Mouse (Mus musculus): ENCODE results near the gene Shb.

The Shb gene

DNA sequence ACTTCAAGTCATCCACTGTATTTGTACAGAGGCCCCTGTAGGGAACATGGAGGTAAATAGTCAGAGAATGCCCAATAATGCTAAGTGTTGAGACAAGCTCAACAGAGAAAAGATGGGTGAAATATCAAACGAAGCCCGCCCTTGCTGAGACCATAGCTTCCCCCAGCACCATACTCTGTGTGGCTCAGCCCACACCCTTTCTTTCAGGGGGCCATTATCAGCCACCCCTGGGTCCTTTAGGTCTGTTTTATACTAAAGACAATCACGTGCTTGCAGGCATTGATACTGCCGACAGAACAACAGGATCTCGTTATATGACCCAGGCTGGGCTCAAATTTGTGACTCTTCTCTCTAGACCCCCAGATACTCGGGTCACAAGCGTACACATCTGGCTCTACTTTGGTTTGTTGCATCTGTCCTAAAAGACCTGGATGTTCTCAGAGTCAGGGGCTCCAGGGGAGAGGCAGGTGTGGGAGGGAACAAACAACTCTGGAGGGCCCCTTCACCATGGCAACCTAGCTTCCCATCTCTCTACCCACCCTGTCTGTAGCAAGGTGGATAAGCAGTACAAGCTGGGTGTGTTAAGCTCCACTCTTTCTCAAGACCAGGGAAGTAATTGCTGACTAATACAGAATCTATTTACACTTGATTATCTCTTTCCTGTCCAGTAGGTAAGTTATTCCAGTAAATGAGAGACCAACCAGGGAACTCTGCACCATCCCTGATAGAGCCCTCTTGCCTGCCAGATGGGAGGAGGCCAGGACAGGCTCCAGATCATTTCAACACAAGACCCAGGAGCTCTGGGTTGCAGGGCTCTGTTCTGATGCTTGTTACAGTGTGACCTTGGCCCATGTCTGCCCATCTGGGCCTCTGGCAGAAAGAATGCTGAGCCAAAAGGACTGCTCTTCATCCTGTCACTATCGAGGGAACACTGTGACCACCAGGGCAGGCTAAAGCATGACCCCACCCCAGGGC lies 48.7 kb downstream of the Shb start:
- no peak for DNase-seq (ENCODE audit: low spot score in 2 of 2)

DNA sequence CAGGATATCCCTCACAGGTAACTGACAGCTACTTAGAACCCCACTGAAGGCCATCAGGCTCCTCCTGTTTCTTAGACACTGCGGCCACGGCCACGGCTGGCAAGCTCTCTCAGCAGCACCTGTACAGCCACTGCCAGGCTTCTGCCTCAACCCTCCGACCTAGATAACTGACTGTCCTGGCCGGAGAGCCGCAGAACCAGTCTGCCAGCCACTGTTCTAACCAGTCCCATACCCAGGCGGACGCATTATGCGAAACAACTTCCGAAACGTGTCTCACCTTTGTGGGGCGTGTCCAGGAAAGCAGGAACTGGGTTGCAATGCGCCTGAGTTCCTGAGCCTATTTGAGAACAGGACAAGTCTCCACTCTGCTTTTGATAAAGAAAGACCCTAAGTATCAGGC lies 50.0 kb downstream of the Shb start:
- no peak for DNase-seq (ENCODE audit: low spot score in 2 of 2)

DNA sequence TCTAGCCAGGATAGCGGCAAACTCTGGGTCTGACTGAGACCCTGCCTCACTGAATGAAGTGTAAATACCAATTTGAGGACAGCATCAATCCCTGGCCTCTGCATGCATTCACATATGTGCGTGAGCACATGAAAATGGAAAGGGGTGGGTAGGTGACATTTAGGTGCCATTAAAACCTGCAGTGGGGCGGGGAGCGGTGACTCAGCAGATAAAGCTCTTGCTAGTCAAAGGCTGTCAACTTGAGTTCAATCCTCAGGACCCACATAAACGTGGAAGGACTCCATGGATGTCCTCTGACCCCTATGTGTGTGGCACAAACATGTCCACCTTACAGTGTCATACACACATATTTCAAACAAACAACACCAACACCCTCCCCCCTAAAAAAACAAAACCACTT lies 50.8 kb downstream of the Shb start:
- DNase-seq (ENCODE audit: low spot score in 2 of 2): no peak

DNA sequence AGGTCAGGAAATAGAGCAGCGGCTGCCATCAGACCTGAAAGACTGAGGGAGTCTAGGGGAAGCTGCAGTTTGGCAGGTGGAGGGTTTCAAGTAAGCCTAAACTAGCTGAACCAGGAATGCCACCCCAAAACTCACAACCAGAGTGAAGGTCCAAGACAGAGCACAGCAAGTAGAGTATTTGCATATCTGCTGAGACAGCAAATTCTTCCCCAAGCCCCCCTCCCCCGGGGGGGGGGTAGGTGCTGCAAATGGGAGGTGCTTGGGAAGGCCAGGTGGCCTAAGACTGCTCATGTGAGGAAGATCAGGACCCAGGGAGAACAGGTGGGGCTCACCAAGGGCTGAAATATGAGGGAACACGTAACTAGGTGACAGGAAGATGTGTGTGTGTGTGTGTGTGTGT lies 51.7 kb downstream of the Shb start:
- DNase-seq (ENCODE audit: low spot score in 2 of 2): no peak

DNA sequence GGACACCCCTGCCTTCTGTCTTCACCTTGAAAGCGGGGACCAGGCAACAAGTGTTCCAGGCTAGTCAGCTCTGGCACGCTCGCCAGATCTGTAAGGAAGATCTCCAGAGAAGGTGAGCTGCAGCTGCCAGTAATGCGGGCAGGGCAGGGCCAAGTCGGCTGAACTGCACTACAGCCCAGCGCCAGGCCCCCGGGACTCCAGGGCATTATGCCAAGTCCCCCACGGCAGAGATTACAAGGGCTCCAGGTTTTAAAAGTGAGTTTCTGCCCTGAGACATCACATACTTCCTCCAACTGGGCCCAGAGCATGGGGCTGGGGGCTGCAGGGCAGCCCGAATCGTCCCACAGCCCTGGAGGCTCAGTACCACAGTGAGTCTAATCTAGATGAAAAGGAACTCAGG lies 52.8 kb downstream of the Shb start:
- no peak for DNase-seq (ENCODE audit: low spot score in 2 of 2)

DNA sequence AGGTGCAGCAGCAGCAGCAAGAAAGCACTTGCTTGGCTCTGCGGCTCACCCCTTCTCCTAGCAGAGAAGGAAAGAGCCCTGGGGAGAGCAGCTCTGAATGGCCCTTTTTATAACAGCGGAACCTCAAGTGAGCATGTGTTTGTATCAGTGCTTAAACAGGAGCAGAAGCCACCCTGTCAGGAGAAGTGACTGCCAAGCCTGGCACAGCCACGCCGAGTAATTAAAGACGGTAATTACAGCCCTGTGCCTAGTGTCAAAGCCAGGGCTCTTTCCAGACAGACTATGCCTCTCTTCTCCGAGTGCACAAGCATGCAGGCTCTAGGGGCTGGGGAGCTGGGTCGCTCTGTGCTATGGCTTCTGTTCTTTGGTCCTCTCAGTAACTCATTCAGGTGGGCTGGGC lies 54.1 kb downstream of the Shb start:
- DNase-seq (ENCODE audit: low spot score in 2 of 2): no peak

DNA sequence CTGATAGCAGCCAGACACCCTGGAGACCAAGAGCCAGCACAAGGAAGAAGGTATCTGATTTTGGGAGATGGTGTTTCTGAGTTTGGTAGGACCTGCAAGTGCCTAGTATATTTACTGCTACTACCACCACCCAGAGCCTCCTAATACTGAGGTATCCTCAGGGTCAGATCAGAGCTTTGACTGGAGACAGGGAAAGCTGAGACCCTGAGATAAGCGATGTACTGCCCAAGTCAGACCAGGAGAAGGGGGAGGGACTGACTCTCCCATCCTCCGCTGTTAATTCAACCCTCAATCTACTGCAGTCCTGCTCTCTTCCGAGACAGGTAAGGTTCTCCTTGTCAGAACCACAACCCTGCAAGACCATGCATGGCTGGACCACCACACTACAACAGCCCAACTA lies 55.2 kb downstream of the Shb start:
- no peak for DNase-seq (ENCODE audit: low spot score in 2 of 2)

DNA sequence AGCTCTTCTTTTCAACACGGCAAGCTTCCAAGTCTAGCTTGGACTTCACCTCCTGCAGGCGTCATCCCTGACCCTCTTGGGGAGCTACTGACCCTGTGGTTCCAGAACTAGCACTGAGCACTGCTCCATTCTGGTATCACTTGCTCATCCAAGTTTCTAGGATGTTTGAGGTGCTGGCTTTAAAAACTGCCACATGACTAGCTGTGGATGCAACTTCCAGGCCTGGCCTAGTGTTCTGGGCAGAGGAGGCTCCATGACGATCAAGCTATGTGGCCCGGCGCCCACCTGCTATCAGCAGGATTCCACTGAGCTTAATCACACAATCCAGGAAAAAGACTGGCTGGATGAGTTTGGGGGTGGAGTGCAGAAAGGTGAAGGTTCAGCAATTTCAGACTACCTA lies 57.4 kb downstream of the Shb start:
- DNase-seq (ENCODE audit: low spot score in 2 of 2): no peak

DNA sequence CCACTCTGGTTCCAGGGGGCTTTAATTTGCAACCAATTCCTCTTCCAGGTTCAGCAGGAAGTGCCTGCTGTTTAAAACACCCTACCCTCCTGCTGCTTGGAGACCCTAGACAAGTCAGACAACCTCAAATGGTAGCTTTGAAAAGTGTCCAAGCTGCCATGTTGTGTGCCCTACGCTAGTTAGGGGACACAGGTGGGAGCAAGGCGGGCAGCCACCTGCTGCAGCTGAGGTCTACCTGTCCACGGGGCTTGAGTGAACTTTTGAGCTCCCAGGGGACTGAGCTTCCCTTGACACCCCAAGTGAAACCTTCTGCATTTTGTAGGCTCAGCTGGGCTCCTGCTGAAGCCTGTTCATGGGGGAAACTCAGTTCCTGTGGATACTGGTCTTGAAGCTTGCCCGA lies 58.1 kb downstream of the Shb start:
- no peak for DNase-seq (ENCODE audit: low spot score in 2 of 2)

DNA sequence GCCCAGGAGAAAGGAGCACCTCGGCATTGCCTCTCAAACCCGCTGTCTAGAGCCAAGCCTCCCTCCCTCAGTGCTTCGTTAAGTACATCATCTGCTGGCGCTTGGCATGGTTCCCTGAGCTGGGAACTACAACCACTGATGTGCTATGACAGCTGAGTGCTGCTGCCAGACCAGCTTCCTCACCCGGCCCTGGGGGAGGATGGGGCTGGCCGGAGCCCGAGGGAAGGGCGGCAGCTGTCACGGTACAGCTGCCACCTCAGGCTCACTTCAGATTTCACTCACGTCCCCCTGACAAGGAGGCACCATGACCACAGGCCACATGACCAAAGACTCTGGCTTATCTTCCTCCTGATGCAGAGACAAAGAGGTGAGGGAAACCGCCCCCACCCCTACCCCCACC lies 59.1 kb downstream of the Shb start:
- peak in 1 of 2 experiments; percentile 44 for DNase-seq (ENCODE audit: low spot score in 2 of 2)

DNA sequence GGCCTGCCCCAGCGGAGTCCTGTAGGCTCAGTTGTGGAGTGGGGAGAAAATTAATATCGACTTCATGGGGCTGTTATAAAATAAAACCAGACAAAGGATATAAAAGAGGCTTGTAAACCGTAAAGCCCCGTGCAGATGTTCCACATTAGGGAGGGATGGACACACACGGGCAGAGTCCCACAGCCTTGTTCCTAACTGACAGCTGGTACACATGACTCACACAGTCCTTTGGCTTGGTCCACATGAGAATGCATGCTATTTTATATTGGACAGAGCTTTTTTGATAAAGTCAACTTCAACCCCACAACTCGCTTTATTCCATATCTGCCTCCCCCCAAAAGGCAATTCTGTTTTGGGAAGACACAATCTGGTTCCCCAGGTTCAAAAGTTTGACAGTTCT lies 59.6 kb downstream of the Shb start:
- no peak for DNase-seq (ENCODE audit: low spot score in 2 of 2)

DNA sequence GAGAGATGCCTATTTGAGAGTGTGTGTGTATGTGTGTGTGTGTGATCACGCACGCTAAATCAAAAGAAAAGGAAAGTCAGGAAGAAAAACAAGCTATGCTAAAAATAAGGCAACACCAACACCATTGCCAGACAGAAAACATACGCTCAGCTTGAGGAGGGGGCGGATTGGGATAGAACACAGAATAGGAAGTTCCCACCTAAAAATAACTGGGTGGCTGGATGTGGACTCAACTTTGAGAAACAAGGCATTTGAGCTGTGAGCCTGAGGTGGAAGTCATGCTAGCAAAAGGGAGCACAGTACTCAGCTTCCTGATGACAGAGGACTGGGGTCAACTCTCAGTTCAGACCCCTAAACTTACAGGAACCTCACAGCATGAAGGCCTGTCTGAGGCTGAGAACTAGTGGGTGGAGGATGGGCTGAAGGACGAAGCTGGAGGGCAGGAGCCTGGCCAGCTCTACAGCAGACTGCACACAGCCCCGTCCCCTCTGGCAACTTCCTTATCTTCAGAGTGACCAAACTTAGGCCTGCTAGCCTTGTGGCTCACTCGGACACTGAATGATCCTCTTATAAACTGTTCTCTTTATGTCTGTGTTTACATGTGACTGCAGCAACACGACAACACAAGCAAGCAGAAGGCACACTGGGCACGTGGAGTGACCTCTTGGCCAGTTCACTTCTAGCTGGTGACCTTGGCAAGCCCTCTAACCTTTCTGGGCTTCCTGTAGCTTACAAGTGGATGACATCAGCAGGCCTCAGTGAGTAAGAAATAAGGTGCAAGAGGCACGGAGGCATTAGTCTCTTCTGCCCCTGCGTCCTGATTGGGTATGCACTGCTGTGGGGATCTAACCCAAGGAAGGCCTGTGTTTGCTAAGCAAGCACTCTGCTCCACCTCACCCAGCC lies 60.4 kb downstream of the Shb start:
- no peak for DNase-seq (ENCODE audit: low spot score in 2 of 2)

DNA sequence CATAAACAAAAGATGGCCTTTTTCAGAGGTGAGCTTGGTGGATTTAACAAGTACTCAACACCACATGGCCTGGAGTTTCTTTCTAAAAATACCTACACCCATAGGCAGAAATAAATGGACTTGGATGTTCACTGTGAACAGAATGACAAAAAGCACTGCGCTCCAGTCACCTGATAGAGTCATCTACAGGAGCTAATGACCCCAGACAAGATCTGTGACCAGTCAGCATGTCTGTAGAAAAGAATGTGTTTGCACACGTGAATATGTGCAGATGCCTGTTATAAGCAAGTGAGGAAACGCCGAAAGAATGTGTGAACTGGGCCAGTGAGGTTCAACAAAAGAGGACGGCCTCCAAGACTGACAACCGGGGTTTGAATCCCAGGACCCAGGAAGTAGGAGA lies 63.2 kb downstream of the Shb start:
- DNase-seq (ENCODE audit: low spot score in 2 of 2): no peak

DNA sequence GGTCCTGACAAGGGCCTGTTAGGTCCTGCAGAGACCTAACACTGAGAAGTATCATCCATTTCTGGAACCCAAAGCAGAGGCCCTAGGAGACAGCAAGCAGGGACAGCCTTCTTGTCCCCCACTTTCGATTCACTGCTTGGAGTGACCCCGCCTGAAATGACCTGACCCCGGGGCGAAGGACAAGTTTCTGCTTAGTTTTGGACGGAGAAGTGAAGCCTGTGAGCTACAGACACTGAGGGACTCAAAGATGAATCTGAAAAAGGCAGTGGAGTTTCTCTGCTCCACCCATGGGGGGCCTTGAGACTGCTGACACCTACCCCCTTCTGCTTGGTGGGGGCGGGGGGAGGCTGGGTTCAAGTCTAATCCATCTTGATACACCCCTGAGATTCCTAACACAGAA lies 63.8 kb downstream of the Shb start:
- DNase-seq (ENCODE audit: low spot score in 2 of 2): no peak

DNA sequence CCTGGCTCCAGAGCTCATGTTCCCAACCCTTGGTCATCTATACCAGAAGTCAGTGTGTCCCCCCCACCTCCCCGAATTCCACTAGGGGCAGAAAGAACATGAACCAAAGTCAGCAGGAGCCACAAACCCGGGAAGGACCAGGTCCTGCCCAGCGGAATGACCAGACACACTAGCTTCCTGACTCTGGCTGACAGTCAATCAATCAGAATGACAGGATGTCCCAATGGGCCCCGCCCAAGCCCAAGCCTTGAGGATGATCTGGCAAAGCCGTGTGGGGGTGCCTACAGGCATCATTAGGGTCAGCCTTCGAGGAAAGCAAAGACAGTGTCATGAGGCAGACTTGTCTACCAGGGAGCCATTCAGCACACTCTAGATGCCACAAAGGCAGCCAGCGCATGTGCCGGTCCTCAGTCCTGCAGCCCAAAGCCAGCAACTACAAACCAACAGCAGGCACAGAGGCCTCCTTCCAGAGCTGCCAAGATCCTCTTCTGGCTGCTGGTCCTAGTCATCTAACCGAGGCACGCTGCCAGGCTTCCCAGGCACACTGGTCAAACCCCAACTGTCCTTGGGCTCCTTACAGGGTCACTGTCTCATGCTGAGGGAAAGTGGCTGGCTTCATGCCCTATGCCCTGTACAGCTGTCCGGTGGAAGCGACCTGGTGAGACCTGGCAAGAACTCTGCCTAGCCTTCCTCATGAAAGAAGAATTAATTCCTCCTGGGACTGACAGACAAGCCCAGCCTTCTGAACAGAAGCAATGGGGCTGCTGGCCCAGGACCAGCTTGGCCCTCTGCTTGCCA lies 65.0 kb downstream of the Shb start:
- DNase-seq (ENCODE audit: low spot score in 2 of 2): no peak

DNA sequence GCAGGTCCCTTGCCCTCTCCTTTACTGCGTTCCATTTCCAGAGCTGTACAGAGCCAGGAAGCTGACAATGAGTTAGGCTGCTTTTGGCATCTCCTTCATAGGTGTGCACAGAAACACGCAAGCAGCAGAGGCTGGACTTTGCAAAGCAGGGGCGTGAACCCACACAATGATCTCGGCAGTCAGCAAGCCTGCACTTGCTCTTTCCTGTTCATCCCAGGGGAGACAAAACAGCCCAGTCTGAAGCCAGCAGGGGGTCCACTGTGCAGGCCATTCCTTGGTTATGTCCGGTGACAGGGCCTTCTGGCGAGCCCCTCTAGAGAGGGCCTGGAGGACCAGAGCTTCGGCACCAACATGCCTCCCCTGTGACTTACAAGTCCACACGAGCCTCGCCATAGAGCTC lies 67.3 kb downstream of the Shb start:
- no peak for DNase-seq (ENCODE audit: low spot score in 2 of 2)

DNA sequence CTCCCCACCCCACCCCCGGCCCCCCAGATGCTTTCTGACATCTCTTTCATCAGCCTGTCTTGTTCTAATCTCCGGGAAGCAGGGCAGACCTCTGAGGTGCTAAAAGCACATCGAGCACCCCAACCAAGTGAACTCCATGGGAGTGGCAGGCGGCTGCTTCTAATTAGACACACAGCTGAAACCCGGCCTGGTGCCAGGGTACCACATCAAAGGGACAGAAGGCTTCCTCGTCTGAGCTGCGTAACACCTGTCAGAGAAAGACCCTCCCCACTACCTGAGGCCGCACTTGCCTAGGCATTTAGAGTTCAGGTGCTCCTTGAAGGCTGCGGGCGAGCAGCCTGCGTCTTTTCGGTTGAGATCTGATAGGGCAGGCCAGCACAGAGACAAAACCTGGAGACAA lies 67.7 kb downstream of the Shb start:
- no peak for DNase-seq (ENCODE audit: low spot score in 2 of 2)

DNA sequence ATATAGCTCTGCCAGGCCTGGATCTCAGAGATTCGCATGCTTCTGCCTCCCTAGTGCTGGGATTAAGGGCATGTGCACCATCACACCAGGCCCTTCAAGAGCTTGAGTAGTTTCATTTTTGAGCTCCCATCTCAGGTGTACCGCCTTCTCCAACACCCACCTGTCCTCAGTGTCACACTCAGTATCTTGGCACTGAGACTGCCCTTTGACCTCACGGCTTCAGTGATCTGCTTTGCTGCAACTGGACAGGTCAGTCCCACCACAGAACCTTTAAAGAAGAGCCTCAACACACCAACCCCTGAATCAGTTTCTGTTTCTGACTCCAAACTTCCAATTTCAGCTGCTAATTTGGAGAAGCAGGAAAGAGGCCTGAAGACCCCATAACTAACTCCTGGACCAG lies 68.1 kb downstream of the Shb start:
- DNase-seq (ENCODE audit: low spot score in 2 of 2): no peak

DNA sequence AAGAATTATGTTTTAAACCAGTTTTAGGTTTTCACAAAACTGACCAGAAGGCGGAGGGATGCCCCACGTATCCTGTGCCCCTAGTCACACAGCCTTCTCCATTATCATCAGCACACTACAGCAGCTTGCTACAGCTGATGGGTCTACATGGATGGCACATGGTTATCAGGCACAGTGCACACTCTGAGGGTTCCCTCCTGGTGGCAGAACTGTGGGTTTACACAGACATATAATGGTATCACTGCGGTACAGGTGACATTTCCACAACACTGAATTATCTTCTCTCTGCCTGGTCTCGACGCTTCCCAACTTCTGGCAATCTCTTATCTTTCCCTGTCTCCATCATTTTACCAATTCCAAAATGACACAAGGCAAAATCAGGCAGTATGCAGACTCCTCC lies 69.6 kb downstream of the Shb start:
- DNase-seq (ENCODE audit: low spot score in 2 of 2): peak in 1 of 2 experiments; percentile 38

DNA sequence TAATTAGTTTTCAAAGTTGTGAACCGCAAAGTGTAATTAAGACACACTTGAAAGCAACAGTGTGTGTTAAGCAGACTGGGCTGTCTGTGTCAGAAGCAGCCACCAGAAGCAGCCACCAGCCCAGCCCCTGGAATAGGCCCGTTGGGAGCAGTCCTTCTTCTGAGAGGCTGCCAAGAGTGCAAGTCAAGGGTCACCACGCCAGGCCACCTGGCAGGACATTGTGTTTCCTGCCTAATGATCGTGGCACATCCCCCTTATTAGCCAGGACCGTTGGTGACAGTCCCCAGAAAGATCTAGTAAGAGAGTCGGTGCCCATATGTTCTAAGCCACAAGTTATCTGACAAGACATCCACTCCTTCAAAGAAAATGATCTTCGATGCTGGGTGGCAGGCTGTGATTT lies 70.6 kb downstream of the Shb start:
- no peak for DNase-seq (ENCODE audit: low spot score in 2 of 2)

DNA sequence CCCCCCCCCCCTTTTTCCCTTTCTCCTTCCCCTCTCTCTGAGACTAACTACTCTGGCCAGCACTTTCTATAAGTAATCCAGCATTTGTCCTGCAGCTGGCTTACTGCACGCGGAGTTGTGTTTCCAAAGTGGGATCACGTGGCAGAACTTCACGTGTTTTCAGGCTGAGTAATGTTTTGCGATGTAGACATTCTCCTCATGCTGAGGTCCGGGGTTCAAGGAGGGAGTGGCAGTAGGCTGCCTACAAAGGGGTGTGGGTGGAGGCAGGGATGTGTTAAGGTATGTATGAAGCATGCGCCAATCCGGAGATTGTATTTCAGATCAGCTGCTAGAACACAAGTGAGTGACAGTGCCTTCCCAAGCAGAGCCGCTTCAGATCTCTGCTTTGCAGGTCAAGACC lies 72.9 kb downstream of the Shb start:
- no peak for DNase-seq (ENCODE audit: low spot score in 2 of 2)

DNA sequence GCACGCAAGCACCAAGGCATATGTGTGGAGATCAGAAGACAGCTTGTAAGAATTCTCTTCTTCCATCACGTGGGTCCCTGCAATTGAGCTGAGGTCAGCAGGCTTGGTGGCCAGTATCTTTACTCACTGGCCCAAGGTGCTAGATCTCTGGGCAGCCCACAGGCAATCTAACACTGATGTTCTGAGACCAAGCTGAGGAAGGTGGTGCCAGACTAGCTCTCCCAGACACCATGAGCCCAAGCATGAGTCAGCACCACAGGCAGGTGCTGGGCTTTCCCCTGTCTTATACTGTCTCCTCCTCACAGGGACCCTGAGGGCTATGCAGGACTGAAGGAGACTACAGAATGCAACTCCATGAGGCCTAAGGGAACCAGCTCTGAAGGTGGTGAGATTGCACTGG lies 74.7 kb downstream of the Shb start:
- DNase-seq (ENCODE audit: low spot score in 2 of 2): no peak
